Mouse (Mus musculus): ENCODE results near the gene Klf16. TPM values are rescaled to one million over a fixed set of nuclear protein-coding genes. Genes with fewer than 3 reads are reported as not detected.
"Not testable (repeated sequence)": the region's sequence is repeated elsewhere in the genome, so short reads cannot be mapped to it uniquely, and the experiment has no call there.

Gene Klf16
- total and polyA plus RNA-seq, 3 experiments: 14.1 to 94.0 (median 38.2) TPM

DNA sequence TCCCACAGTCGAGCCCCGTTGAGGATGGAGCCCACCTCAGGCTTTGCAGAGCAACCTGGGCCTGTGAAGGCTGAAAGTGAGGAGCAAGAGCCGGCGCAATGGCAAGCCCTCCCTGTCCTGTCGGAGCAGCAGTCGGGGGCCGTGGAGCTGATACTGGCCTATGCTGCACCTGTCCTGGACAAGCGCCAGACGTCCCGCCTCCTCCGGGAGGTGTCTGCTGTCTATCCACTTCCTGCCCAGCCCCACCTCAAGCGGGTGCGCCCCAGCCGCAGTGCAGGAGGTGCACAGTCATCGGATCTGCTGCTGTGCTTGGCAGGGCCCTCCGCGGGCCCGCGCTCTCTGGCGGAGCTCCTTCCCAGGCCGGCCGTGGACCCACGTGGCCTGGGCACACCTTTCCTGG is 29.2 kb upstream of the Klf16 start:
- Histone ChIP-seq H3K4me1 (ENCODE audit: control insufficient read depth in 1 of 2, insufficient read depth in 2 of 2) (peaks cover 22 to 59% of the 10 kb centered on the region in 2 experiments), H3K4me3 (replicated peaks in 1 of 3; ENCODE audit: low read depth in 2 of 3, low read length in 2 of 3, poor library complexity in 1 of 3) (no peak overlapping the region), H3K27me3 (replicated peaks) (no peaks in the 10 kb centered on the region), H3K9me3 (replicated peaks; ENCODE audit: low read length) (no peaks in the 10 kb centered on the region), H3K4me2 (ENCODE audit: insufficient read depth, low read depth, poor library complexity, severe bottlenecking) (no peak overlapping the region), H3K36me3 (replicated peaks in 1 of 2; ENCODE audit: control insufficient read depth in 1 of 2, insufficient read depth in 1 of 2, low read length in 1 of 2) (peaks cover 44 to 69% of the 10 kb centered on the region in 2 experiments), H3K79me2 (replicated peaks; ENCODE audit: control insufficient read depth, extremely low read depth, insufficient read depth, poor library complexity, severe bottlenecking) (peaks cover 35% of the 10 kb centered on the region), H3K9ac (ENCODE audit: insufficient read depth, low read depth) (no peak overlapping the region), H3K27ac (ENCODE audit: insufficient read depth, low read depth) (no peak overlapping the region)
- DNase-seq (ENCODE audit: extremely low read depth): no peak
- in situ Hi-C loops (cut with MboI; ENCODE audit: low pct_ligation_motif_present, low pct_unique_long_range_greater_than_20kb, low sequenced_read_pairs): no loop called here
- no peak for TF ChIP-seq UBTF (IDR thresholded peaks at IDR 0.05; ENCODE audit: low read depth, low read length)
- TF ChIP-seq MAZ (IDR thresholded peaks at IDR 0.05; ENCODE audit: low read depth, low read length): no peak
- TF ChIP-seq TCF12 (IDR thresholded peaks at IDR 0.05; ENCODE audit: low read depth, low read length): no peak
- no peak for TF ChIP-seq BHLHE40 (IDR thresholded peaks at IDR 0.05; ENCODE audit: low read depth, low read length)
- TF ChIP-seq MEF2A (IDR thresholded peaks at IDR 0.05; ENCODE audit: borderline replicate concordance, low read depth, low read length): no peak
- no peak for TF ChIP-seq GABPA (IDR thresholded peaks at IDR 0.05; ENCODE audit: insufficient replicate concordance, low read depth, low read length)
- no peak for TF ChIP-seq IRF4 (IDR thresholded peaks at IDR 0.05; ENCODE audit: low read depth, low read length)
- no peak for TF ChIP-seq NRF1 (IDR thresholded peaks at IDR 0.05; ENCODE audit: low read depth, low read length)
- no peak for TF ChIP-seq E2F4 (IDR thresholded peaks at IDR 0.05; ENCODE audit: insufficient replicate concordance, low read depth, low read length)
- TF ChIP-seq CHD1 (IDR thresholded peaks at IDR 0.05; ENCODE audit: low read depth, low read length): no peak
- no peak for TF ChIP-seq SMC3 (IDR thresholded peaks at IDR 0.05; ENCODE audit: low read depth, low read length)
- TF ChIP-seq ELF1 (IDR thresholded peaks at IDR 0.05; ENCODE audit: low read depth, low read length): no peak
- dilution Hi-C loops (cut with MboI; ENCODE audit: extremely low pct_ligation_motif_present, extremely low pct_unique_long_range_greater_than_20kb, low sequenced_read_pairs): no loop called here

DNA sequence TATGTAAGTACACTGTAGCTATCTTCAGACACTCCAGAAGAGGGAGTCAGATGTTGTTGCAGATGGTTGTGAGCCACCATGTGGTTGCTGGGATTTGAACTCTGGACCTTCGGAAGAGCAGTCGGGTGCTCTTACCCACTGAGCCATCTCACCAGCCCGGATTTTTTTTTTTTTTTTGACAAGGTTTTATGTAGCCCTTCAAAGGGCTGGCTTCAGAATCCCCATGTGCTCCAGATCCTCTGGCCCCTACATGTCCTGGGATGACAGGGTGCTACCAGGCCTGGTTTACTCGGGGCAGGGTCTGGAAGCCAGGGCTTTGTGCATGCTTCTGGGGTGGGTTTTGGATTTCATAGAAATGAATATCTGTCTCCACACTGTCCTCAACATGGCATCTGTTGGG is 28.6 kb upstream of the Klf16 start, which contains the start of gene Gm49322:
Gene Gm49322, plus strand, starts transcription at position 301 of the 400 bp plus-strand sequence.
- dilution Hi-C loops (cut with MboI; ENCODE audit: extremely low pct_ligation_motif_present, extremely low pct_unique_long_range_greater_than_20kb, low sequenced_read_pairs); DNase-seq (ENCODE audit: extremely low read depth); H3K4me3 ChIP-seq (replicated peaks in 1 of 3; ENCODE audit: low read depth in 2 of 3, low read length in 2 of 3, poor library complexity in 1 of 3); H3K27me3 ChIP-seq (replicated peaks); H3K27ac ChIP-seq (ENCODE audit: insufficient read depth, low read depth); in situ Hi-C loops (cut with MboI; ENCODE audit: low pct_ligation_motif_present, low pct_unique_long_range_greater_than_20kb, low sequenced_read_pairs); H3K9me3 ChIP-seq (replicated peaks; ENCODE audit: low read length); H3K4me2 ChIP-seq (ENCODE audit: insufficient read depth, low read depth, poor library complexity, severe bottlenecking); H3K9ac ChIP-seq (ENCODE audit: insufficient read depth, low read depth): not testable (repeated sequence)
- peaks cover 35% of the 10 kb centered on the region for H3K79me2 ChIP-seq (replicated peaks; ENCODE audit: control insufficient read depth, extremely low read depth, insufficient read depth, poor library complexity, severe bottlenecking)
- H3K36me3 ChIP-seq (replicated peaks in 1 of 2; ENCODE audit: control insufficient read depth in 1 of 2, insufficient read depth in 1 of 2, low read length in 1 of 2): peaks cover 44 to 63% of the 10 kb centered on the region in 2 experiments
- peaks cover 19 to 53% of the 10 kb centered on the region in 2 experiments for H3K4me1 ChIP-seq (ENCODE audit: control insufficient read depth in 1 of 2, insufficient read depth in 2 of 2)

DNA sequence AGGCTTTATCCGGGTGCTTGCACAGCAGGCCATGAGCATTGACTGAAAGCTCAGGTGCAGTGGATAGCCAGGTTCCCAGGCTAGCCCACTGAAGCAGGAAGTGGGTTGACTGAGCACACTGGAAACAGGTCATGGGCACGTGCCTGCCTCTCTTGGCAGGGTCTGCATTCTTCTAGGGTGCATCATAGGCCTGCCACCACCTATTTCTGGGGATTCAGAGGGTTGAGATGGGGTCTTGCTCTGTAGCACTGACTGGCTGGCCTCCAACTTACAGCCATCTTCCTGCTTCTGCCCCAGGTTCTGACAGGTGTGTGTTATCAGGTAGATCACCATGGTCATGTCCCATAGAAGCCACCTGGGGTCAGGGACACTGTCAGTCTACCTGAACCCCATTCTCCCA is 27.9 kb upstream of the Klf16 start:
- Histone ChIP-seq H3K4me2 (ENCODE audit: insufficient read depth, low read depth, poor library complexity, severe bottlenecking) (no peak overlapping the region), H3K9ac (ENCODE audit: insufficient read depth, low read depth) (no peak overlapping the region), H3K36me3 (replicated peaks in 1 of 2; ENCODE audit: control insufficient read depth in 1 of 2, insufficient read depth in 1 of 2, low read length in 1 of 2) (peaks cover 43 to 56% of the 10 kb centered on the region in 2 experiments), H3K79me2 (replicated peaks; ENCODE audit: control insufficient read depth, extremely low read depth, insufficient read depth, poor library complexity, severe bottlenecking) (peaks cover 35% of the 10 kb centered on the region), H3K4me3 (replicated peaks in 1 of 3; ENCODE audit: low read depth in 2 of 3, low read length in 2 of 3, poor library complexity in 1 of 3) (no peak overlapping the region), H3K9me3 (replicated peaks; ENCODE audit: low read length) (no peaks in the 10 kb centered on the region), H3K27ac (ENCODE audit: insufficient read depth, low read depth) (no peak overlapping the region), H3K27me3 (replicated peaks) (no peaks in the 10 kb centered on the region), H3K4me1 (ENCODE audit: control insufficient read depth in 1 of 2, insufficient read depth in 2 of 2) (peaks cover 17 to 46% of the 10 kb centered on the region in 2 experiments)
- DNase-seq (ENCODE audit: extremely low read depth): no peak
- no peak for TF ChIP-seq NELFE (IDR thresholded peaks at IDR 0.05; ENCODE audit: low read depth, low read length)
- TF ChIP-seq PAX5 (IDR thresholded peaks at IDR 0.05; ENCODE audit: low read length): no peak
- TF ChIP-seq SIN3A (IDR thresholded peaks at IDR 0.05; ENCODE audit: low read length): no peak
- no peak for TF ChIP-seq ZC3H11A (IDR thresholded peaks at IDR 0.05; ENCODE audit: low read depth, low read length)
- no peak for TF ChIP-seq CTCF (conservative IDR thresholded peaks at IDR 0.05 in 1 of 2, IDR thresholded peaks at IDR 0.05 in 1 of 2; ENCODE audit: low read depth in 2 of 2, low read length in 2 of 2)
- no peak for TF ChIP-seq BHLHE40 (IDR thresholded peaks at IDR 0.05; ENCODE audit: low read depth, low read length)
- TF ChIP-seq RCOR1 (conservative IDR thresholded peaks at IDR 0.05; ENCODE audit: low read depth, low read length): no peak
- no peak for TF ChIP-seq MXI1 (IDR thresholded peaks at IDR 0.05; ENCODE audit: low read depth, low read length)
- no peak for TF ChIP-seq E2F4 (IDR thresholded peaks at IDR 0.05; ENCODE audit: insufficient replicate concordance, low read depth, low read length)
- TF ChIP-seq ZNF384 (IDR thresholded peaks at IDR 0.05; ENCODE audit: low read depth, low read length): no peak
- TF ChIP-seq MAFK (IDR thresholded peaks at IDR 0.05; ENCODE audit: insufficient replicate concordance, low read length): no peak
- TF ChIP-seq JUN (IDR thresholded peaks at IDR 0.05; ENCODE audit: insufficient read depth, low read depth, low read length): no peak
- TF ChIP-seq MAZ (IDR thresholded peaks at IDR 0.05; ENCODE audit: low read depth, low read length): no peak
- TF ChIP-seq ZKSCAN1 (IDR thresholded peaks at IDR 0.05; ENCODE audit: borderline replicate concordance, low read depth, low read length): no peak
- TF ChIP-seq TCF12 (IDR thresholded peaks at IDR 0.05; ENCODE audit: low read depth, low read length): no peak
- TF ChIP-seq SMC3 (IDR thresholded peaks at IDR 0.05; ENCODE audit: low read depth, low read length): no peak
- no peak for TF ChIP-seq CHD2 (IDR thresholded peaks at IDR 0.05; ENCODE audit: low read length)
- in situ Hi-C loops (cut with MboI; ENCODE audit: low pct_ligation_motif_present, low pct_unique_long_range_greater_than_20kb, low sequenced_read_pairs): no loop called here
- dilution Hi-C loops (cut with MboI; ENCODE audit: extremely low pct_ligation_motif_present, extremely low pct_unique_long_range_greater_than_20kb, low sequenced_read_pairs): no loop called here
